Mouse (Mus musculus): Measurements from ENCODE around the gene Nudcd3.

GRCm38 (mm10) chr11:6152864-6153263 lies 47.4 kb downstream of the Nudcd3 start:
- TF ChIP-seq POLR2A (IDR thresholded peaks at IDR 0.05; ENCODE audit: insufficient read length, low read depth) (no peak), REST (IDR thresholded peaks at IDR 0.05; ENCODE audit: insufficient read depth, insufficient read length) (no peak), MYOG (IDR thresholded peaks at IDR 0.05; ENCODE audit: control insufficient read depth in 1 of 3, insufficient read depth in 1 of 3, insufficient read length in 2 of 3, low read depth in 2 of 3) (no peak), E2F4 (IDR thresholded peaks at IDR 0.05; ENCODE audit: insufficient read depth) (no peak), SRF (IDR thresholded peaks at IDR 0.05; ENCODE audit: control insufficient read depth, insufficient read length, low read depth) (no peak), MAX (IDR thresholded peaks at IDR 0.05; ENCODE audit: low read depth) (no peak), TCF12 (IDR thresholded peaks at IDR 0.05; ENCODE audit: insufficient read depth, poor library complexity, severe bottlenecking) (no peak), POLR2AphosphoS2 (IDR thresholded peaks at IDR 0.05; ENCODE audit: insufficient read length, low read depth) (no peak), USF1 (IDR thresholded peaks at IDR 0.05; ENCODE audit: low read depth) (no peak)

Measured in myocyte (in vitro differentiated cells).